Mouse (Mus musculus) embryo, embryonic 11.5 days (tissue): ENCODE results near the gene Frmd4a.

Experiments used
- DNase-seq: peaks from one replicate; pipeline ENCODE4 v3.0.0-alpha.2; 2012; ENCODE audit warnings: low read depth, low spot score

The Frmd4a gene

GRCm38 (mm10) chr2:4518549-4518948 is 501.0 kb downstream of the Frmd4a start:
- DNase-seq = no peak

GRCm38 (mm10) chr2:4522769-4523487 is 505.4 kb downstream of the Frmd4a start:
- no peak for DNase-seq

- DNase-seq = no peak
Measured at GRCm38 (mm10) chr2:4527094-4527493, 509.6 kb downstream of the Frmd4a start.

DNA sequence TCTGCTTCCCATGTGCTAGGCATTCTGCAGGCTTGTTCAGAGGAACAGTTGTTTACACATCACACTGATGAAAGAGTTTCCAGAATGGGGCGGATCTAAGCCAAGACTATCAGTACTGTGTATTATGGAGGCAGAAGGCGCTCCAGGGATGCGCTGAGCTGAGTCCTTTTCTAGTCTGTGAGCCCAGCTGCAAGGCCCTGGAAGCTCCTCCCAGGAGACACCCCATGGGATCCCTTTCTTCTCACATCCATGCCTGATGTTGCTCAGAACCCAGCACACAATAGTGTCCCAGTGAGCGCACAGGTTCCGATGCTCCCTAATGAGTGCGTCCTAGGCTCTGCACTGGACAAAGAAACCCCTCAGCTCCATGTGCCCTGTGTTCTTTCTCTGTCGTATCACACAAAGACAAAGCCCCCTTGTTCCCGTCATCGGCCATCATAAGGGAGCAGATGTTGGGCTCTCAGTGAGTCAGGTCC is 511.8 kb downstream of the Frmd4a start:
- DNase-seq = no peak

- DNase-seq = no peak
Measured at GRCm38 (mm10) chr2:4531533-4532197, 514.1 kb downstream of the Frmd4a start.

DNA sequence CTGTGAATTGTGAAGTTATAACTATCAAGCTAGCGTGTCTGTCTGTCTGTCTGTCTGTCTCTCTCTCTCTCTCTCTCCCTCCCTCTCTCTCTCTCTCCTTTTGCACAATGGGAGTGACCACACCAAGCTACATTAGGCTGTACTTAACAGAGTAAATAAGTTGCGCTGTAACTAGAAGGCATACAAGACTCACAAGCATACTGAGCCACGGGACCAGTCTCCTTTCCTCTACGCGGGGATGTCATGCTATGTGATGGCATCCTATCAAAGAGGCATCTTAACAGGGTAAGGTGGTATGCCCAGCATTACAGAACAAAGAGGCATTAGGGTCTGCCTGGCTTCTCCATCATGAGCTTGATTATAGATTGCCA is 514.7 kb downstream of the Frmd4a start:
- DNase-seq = no peak

GRCm38 (mm10) chr2:4532945-4533344 is 515.4 kb downstream of the Frmd4a start:
- DNase-seq = no peak

DNA sequence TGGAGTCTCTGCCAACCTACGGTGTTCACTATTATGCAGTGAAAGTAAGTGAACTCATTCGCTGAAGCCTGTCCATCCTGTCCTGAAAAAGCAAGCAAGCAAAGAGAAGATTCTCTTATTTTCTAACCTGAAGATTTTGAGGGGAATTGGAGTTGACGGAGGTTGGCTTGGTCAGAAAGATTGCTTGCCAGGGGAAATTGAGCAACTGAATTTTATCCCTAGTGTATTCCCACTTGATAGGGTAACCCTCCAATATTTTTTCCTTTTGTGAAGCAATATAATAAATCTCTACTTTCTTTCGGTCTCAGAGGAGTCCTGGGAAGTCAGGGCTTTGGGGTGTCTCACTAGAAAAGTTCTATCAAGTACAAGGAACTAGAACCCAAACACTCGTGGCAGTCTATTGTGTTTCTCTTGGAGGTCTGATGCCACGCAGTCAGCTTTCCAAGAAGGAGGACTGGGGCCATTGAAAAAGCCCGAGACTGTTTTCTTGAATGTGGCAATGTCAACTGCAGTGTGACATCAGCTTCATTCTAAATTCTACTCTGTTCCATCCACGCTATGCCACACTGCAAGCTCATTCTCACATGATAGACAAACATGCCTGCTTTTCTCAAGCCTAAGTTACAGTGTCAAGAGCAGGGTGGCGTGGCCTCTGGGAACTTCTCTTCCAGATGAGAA is 517.8 kb downstream of the Frmd4a start:
- DNase-seq = no peak

DNA sequence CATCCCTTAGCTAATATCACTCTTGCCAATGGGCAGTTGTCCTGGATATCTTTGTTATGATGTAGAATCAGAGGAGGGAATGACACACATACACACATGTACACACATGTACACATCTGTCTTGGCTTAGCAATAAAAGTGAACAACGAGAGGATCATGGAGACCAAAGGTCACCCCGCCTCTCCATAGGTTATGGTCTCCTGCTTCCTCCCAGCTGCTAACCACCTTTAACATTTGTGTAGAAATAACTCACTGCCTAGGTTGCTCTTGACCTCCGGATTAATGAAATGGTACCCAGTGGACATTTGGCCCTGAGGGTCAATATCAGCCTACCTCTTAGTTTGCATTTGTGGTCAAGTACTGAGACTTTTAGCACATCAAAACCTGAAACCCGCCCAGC is 523.8 kb downstream of the Frmd4a start:
- DNase-seq = no peak

DNA sequence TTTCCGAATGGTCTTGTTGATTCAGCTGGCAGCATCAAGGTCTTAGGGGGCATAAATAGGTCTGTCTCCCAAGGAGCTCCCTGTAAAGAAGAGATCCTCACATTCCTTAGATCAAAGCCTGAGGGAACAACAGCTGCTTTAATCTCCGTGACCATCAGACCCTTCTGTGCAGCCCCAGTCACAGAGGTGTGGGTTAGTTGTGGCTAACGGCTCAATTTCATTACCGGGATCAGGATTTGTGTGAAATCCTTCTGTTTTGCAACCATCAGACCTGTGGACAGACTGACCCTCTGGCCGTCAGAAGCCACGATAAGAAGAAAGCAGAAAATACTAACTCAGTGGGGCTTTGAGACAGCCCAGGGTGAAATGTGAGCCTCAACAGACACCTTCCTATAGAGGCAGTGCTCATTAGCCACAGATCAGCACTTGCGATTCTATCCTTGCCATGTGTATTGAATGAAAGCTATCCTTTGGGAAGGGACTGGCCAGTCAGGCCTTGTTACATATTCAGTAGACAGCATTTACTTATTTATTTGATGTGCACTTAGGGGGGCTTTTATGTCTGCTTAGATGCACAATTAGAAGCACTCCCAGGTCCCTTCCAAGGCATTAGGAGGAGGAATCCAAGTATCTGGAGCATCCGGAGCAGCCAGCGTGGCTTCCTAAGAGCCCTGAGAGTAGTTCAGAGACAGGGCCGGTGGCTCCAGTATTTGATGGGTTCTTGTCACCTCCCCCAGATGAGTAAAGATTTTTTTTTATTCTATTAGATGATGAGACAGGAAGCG is 524.5 kb downstream of the Frmd4a start:
- no peak for DNase-seq

DNA sequence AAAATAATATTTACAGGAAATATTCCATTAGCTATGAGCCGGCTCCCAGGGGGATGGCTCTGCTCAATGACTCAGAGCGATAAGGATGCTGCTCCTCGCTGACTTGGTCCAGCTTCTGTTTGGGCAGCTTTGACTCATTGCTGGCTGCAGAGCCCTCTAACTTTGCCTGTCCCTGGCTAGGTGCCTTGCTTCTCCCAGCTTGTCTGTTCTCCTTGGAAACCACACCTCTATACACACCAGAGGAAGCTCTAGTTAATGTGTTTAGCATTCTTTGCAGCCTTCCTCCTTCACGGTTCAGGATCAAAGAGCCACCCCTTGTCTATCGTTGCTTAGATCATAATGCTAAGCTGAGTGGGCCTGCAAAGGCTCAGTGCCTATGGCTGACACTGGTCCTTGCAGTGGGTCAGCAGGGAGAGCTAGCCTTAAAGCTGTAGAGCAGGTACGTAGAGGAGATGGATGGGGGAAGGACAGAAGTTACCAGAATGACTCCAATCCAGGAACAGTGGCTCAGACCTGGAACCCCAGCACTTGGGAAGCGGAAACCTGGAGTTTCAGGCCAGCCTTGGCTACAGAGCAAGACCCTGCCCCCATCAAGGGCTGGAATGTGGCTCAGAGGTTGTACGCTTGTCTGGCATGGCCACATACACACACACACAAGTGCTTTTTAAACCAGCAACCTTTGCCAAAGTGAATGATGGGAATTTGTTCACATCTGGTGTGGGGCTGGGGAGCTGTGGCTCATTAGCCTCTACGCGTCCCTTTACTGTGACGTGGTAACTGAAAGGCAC is 525.3 kb downstream of the Frmd4a start:
- DNase-seq = no peak

GRCm38 (mm10) chr2:4543417-4543775 is 525.9 kb downstream of the Frmd4a start:
- DNase-seq = no peak

GRCm38 (mm10) chr2:4544360-4544759 is 526.8 kb downstream of the Frmd4a start:
- no peak for DNase-seq

GRCm38 (mm10) chr2:4545261-4545660 is 527.7 kb downstream of the Frmd4a start:
- no peak for DNase-seq

DNA sequence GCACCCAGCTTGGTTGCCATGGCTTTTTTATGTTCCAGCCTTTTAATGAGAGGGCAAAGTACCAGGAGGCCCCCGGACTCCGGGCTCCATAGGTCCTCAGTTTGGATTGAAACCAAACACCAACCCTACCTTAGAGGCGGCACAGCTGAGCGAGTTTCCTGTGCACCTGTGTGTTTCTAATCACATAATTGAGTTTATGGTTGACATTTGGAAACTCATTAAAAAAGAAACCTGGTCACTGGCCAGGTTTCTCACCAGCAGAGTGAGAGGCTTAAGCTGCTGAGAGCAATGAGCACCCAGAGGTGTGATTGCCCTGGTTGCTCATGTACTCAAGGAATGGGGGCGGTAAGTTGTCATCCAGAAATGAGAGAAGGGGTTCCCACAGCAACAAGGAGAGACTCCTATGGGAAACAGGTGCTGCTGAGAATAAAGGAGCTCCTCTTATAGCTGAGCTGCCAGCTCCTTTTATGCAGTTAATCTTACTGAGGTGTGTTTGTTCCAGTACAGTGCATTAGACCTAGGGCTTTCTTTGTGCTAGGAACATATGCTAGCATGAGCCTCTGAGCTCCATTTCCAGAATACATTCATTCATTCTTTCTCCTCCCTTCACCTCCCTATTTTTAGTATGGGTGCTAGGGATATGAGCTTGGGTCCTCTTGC is 529.6 kb downstream of the Frmd4a start:
- DNase-seq = no peak

GRCm38 (mm10) chr2:4549271-4549670 is 531.8 kb downstream of the Frmd4a start:
- no peak for DNase-seq

GRCm38 (mm10) chr2:4550017-4550763 is 532.7 kb downstream of the Frmd4a start:
- DNase-seq = no peak

DNA sequence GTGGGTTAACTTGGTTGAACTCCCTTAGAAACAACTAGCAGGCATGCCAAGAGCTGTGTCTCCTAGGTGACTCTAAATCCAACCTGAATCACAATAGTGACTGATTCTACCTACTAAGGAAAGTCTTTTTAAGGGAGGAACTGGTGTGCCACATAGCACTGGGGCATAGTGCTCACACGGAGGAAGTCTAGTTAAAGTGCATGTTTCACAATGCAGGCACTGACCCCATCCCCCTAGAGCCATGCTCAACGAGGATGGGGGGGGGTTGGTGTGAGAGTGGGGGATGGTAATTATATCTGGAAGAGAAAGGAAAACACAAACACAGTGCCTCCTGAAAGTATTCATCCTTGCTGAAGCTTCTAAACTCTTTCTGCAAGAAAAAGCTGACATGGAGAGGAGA is 533.9 kb downstream of the Frmd4a start:
- no peak for DNase-seq

GRCm38 (mm10) chr2:4551866-4552265 is 534.3 kb downstream of the Frmd4a start:
- no peak for DNase-seq

- no peak for DNase-seq
Measured at GRCm38 (mm10) chr2:4552486-4552885, 535.0 kb downstream of the Frmd4a start.
